Mouse (Mus musculus): ENCODE data around the gene Rmnd5a. TPM values are rescaled to one million over a fixed set of nuclear protein-coding genes. Genes with fewer than 3 reads are reported as not detected.

Gene Rmnd5a
- polyA plus RNA-seq, 1 experiment = 1.1 TPM

DNA sequence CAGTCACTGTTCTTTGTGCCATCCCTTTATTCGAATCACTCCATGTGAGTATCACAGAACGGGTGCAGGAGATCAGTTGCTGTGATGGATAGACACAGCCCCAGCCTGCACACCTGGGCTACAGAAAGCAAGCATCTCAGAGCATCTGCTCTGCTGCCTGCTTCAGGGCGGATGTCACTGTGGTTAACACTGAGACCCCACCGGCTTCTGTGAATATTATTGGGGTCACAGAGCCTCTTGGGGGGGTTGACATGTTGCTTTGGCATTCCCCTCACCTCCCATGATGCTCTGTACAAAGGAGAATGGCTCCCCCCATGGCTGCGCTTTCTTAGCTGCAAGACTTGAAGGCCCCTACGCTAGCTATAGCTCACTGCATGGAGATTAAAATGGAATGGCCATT, 71.0 kb downstream of the Rmnd5a start:
- peaks cover 3% of the 10 kb centered on the region; the same call in 1 of the 2 replicates for H3K9me3 ChIP-seq (ENCODE audit: control insufficient read depth, low read length)
- no peaks in the 10 kb centered on the region for H3K36me3 ChIP-seq (ENCODE audit: control insufficient read depth)
- H3K27me3 ChIP-seq (ENCODE audit: control insufficient read depth) = no peaks in the 10 kb centered on the region
- TF ChIP-seq TAL1 (IDR thresholded peaks at IDR 0.05; ENCODE audit: low read length) (no peak), GATA1 (IDR thresholded peaks at IDR 0.05; ENCODE audit: low read length) (no peak)
- no peak overlapping the region for H3K4me3 ChIP-seq (replicated peaks)
- no peaks in the 10 kb centered on the region for H3K4me1 ChIP-seq (ENCODE audit: control insufficient read depth)

DNA sequence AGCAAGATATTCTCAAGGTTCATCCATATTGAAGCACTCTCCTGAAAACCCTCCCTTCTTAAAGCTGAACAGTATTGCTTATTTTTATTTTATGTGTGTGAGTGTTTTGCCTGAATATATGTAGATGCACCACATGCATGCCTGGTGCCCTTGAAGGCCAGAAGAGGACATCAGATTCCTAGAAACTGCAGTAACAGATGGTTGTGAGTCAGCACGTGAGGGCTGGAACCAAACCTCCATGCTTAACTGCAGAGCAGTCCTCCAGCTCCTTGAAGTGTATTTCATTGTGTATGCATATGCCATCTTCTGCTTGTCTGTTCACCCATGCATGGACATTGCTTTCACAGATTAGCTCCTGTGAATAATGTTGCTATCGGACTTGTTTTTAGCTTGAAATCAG, 76.4 kb downstream of the Rmnd5a start:
- TF ChIP-seq GATA1 (IDR thresholded peaks at IDR 0.05; ENCODE audit: low read length) (no peak), TAL1 (IDR thresholded peaks at IDR 0.05; ENCODE audit: low read length) (no peak)
- H3K36me3 ChIP-seq (ENCODE audit: control insufficient read depth) = no peaks in the 10 kb centered on the region
- H3K4me3 ChIP-seq (replicated peaks) = no peak overlapping the region
- no peaks in the 10 kb centered on the region for H3K4me1 ChIP-seq (ENCODE audit: control insufficient read depth)
- H3K9me3 ChIP-seq (ENCODE audit: control insufficient read depth, low read length) = no peaks in the 10 kb centered on the region
- no peaks in the 10 kb centered on the region for H3K27me3 ChIP-seq (ENCODE audit: control insufficient read depth)

DNA sequence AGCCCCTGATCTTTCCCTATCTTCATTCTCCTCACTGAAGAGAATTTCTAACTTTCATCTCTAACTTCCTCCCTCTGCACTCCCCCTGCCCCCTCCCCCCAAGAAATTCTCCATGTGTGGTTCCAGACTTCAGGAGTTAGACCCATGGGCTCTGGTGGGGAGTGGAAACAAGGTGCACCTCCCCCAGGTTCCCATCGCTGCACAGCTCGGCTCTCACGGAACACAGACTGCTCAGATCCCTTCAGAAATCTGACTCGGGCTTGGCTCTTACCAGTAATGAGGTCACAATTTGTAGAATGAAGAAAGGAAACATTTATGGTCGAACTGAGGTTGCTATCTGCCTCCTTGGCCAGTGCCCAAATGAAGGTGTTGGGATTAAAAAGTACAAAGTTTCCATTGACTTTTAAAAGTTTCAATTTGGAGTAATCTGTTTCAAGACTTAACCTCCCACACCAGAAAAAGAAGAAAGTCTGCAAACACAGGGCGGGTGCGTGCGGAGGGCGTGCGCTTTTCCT, 79.2 kb downstream of the Rmnd5a start:
- TF ChIP-seq GATA1 (IDR thresholded peaks at IDR 0.05; ENCODE audit: low read length) = no peak
- no peak for TF ChIP-seq TAL1 (IDR thresholded peaks at IDR 0.05; ENCODE audit: low read length)
- Histone ChIP-seq H3K9me3 (ENCODE audit: control insufficient read depth, low read length) (no peaks in the 10 kb centered on the region), H3K27me3 (ENCODE audit: control insufficient read depth) (no peaks in the 10 kb centered on the region), H3K4me3 (replicated peaks) (no peak overlapping the region), H3K4me1 (ENCODE audit: control insufficient read depth) (no peaks in the 10 kb centered on the region), H3K36me3 (ENCODE audit: control insufficient read depth) (no peaks in the 10 kb centered on the region)

DNA sequence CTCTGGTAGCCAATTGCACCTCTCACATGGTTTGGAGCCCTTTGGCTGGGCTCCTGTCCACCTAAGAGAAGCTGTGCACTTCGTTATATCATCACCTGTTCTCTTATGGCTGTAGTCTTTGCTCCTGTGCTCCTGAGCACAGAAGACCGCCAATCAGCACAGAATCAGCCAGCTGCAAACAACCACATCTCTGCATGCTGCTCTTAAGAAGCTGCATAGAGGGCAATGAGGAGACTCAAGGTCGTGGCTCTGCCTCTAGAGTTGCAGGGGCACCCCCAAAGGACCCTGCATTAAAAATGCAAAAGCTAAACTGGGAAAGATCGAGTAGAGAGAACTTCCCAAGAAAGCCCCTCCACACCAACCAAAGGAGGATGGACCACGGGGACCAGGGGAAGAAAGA, 79.7 kb downstream of the Rmnd5a start:
- Histone ChIP-seq H3K9me3 (ENCODE audit: control insufficient read depth, low read length) (no peaks in the 10 kb centered on the region), H3K36me3 (ENCODE audit: control insufficient read depth) (no peaks in the 10 kb centered on the region), H3K4me3 (replicated peaks) (no peak overlapping the region), H3K4me1 (ENCODE audit: control insufficient read depth) (no peaks in the 10 kb centered on the region), H3K27me3 (ENCODE audit: control insufficient read depth) (no peaks in the 10 kb centered on the region)
- TF ChIP-seq TAL1 (IDR thresholded peaks at IDR 0.05; ENCODE audit: low read length) (no peak), GATA1 (IDR thresholded peaks at IDR 0.05; ENCODE audit: low read length) (no peak)

DNA sequence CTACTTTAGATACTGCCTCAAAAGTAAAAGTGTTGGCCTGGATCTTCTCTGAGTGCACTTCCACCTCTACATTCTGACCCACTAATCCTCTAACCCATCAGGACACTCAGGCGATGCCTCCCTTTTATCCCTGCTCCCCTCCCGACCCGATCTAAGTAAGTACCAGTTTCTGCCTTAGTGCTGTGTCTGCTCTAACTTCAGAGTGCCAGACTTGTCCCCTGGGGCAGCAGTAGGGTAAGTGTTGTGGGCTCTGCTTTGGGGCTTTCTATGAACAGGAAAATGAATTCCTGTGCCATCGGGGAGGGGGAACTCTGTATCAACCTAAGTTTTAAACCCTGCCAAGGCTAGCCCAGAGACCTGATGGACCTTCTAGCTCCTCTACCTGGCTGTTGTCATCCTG, 80.2 kb downstream of the Rmnd5a start:
- Histone ChIP-seq H3K4me3 (replicated peaks) (no peak overlapping the region), H3K4me1 (ENCODE audit: control insufficient read depth) (no peaks in the 10 kb centered on the region), H3K27me3 (ENCODE audit: control insufficient read depth) (no peaks in the 10 kb centered on the region), H3K9me3 (ENCODE audit: control insufficient read depth, low read length) (no peaks in the 10 kb centered on the region), H3K36me3 (ENCODE audit: control insufficient read depth) (no peaks in the 10 kb centered on the region)
- TF ChIP-seq GATA1 (IDR thresholded peaks at IDR 0.05; ENCODE audit: low read length) (no peak), TAL1 (IDR thresholded peaks at IDR 0.05; ENCODE audit: low read length) (no peak)

DNA sequence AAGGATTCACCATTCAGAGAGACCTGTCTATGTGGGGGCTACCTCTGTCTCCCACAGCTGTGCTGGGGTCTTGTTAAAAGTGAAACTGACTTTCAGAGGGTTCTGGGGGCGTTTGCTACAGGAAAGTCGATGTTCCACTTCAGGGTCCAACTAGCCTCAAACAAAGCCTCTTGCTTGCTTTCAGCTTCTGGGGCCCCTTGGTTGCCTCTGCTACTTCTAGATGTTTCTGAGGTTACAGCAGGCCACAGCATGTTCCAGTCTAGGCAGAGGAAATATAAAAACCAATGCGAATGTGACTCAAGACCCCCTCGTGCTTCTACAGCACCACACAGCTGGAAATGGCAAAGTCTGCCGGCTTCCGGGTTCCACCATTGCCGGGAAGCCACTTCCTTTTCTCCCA, 82.9 kb downstream of the Rmnd5a start:
- Histone ChIP-seq H3K9me3 (ENCODE audit: control insufficient read depth, low read length) (no peaks in the 10 kb centered on the region), H3K36me3 (ENCODE audit: control insufficient read depth) (no peaks in the 10 kb centered on the region), H3K4me1 (ENCODE audit: control insufficient read depth) (no peaks in the 10 kb centered on the region), H3K27me3 (ENCODE audit: control insufficient read depth) (no peaks in the 10 kb centered on the region), H3K4me3 (replicated peaks) (no peak overlapping the region)
- no peak for TF ChIP-seq GATA1 (IDR thresholded peaks at IDR 0.05; ENCODE audit: low read length)
- no peak for TF ChIP-seq TAL1 (IDR thresholded peaks at IDR 0.05; ENCODE audit: low read length)

DNA sequence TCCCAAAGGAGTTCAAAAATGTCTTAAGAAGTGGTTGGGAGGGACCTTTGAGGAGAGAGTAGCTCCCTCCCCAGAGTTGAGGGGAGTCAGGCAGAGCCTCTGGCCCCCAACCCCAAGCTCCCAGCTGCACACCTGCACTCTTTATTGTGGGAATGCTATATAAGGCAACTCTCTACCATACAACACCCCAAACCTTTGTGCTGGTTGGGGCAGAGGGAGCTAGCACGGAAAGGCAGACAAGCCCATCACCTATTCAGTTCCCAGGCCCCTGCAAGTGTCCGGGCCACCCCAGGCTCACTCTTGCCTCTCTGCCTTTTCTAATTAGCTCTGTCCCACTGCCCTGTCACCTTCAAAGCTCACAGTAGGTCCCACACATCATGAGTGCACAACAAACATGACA, 86.7 kb downstream of the Rmnd5a start:
- TF ChIP-seq GATA1 (IDR thresholded peaks at IDR 0.05; ENCODE audit: low read length) = no peak
- TF ChIP-seq TAL1 (IDR thresholded peaks at IDR 0.05; ENCODE audit: low read length) = no peak
- H3K4me1 ChIP-seq (ENCODE audit: control insufficient read depth) = no peaks in the 10 kb centered on the region
- no peak overlapping the region for H3K4me3 ChIP-seq (replicated peaks)
- H3K9me3 ChIP-seq (ENCODE audit: control insufficient read depth, low read length) = no peaks in the 10 kb centered on the region
- H3K27me3 ChIP-seq (ENCODE audit: control insufficient read depth) = no peaks in the 10 kb centered on the region
- H3K36me3 ChIP-seq (ENCODE audit: control insufficient read depth) = no peaks in the 10 kb centered on the region

DNA sequence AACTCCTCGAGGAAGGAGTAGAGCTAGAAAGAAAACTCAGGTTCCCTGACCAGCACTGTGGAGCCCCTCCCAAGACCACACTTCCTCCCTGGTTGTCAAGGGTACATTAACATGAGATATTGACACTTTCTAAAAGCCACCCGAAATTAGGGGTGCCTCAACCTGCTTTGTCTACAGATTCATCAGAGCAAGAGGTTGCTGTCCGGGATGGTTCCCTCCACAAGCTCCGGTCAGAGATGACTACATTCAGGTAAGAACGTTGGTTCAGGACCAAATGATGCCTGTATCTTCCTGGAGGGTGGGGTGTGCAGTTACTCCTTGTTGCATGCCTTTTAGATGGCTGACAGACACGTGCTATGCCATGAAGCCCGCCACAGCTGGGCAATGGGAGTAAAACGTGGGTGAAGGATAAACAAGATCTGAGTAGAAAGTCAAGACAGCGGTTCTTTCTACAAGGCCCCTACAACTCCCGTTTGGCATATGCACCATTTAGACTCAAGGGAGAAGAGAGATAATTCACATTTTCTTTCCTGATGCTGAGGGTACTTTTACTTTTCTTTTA, 87.5 kb downstream of the Rmnd5a start:
- H3K9me3 ChIP-seq (ENCODE audit: control insufficient read depth, low read length) = peaks cover 2% of the 10 kb centered on the region
- no peaks in the 10 kb centered on the region for H3K4me1 ChIP-seq (ENCODE audit: control insufficient read depth)
- no peaks in the 10 kb centered on the region for H3K27me3 ChIP-seq (ENCODE audit: control insufficient read depth)
- no peak for TF ChIP-seq GATA1 (IDR thresholded peaks at IDR 0.05; ENCODE audit: low read length)
- TF ChIP-seq TAL1 (IDR thresholded peaks at IDR 0.05; ENCODE audit: low read length) = no peak
- H3K36me3 ChIP-seq (ENCODE audit: control insufficient read depth) = no peaks in the 10 kb centered on the region
- no peak overlapping the region for H3K4me3 ChIP-seq (replicated peaks)

GRCm38 (mm10) chr6:71352201-71352600, 88.2 kb downstream of the Rmnd5a start:
- TF ChIP-seq GATA1 (IDR thresholded peaks at IDR 0.05; ENCODE audit: low read length) (no peak), TAL1 (IDR thresholded peaks at IDR 0.05; ENCODE audit: low read length) (no peak)
- H3K36me3 ChIP-seq (ENCODE audit: control insufficient read depth) = no peaks in the 10 kb centered on the region

GRCm38 (mm10) chr6:71351201-71351600, 89.2 kb downstream of the Rmnd5a start:
- Histone ChIP-seq H3K36me3 (ENCODE audit: control insufficient read depth) (no peaks in the 10 kb centered on the region), H3K4me1 (ENCODE audit: control insufficient read depth) (no peaks in the 10 kb centered on the region), H3K9me3 (ENCODE audit: control insufficient read depth, low read length) (peaks cover 6% of the 10 kb centered on the region), H3K27me3 (ENCODE audit: control insufficient read depth) (no peaks in the 10 kb centered on the region), H3K4me3 (replicated peaks) (no peak overlapping the region)
- TF ChIP-seq TAL1 (IDR thresholded peaks at IDR 0.05; ENCODE audit: low read length) = no peak
- TF ChIP-seq GATA1 (IDR thresholded peaks at IDR 0.05; ENCODE audit: low read length) = no peak

More at GRCm38 (mm10) chr6:71352201-71352600, 88.2 kb downstream of the Rmnd5a start:
- Histone ChIP-seq H3K4me1 (ENCODE audit: control insufficient read depth) (no peaks in the 10 kb centered on the region), H3K27me3 (ENCODE audit: control insufficient read depth) (no peaks in the 10 kb centered on the region), H3K4me3 (replicated peaks) (no peak overlapping the region), H3K9me3 (ENCODE audit: control insufficient read depth, low read length) (peaks cover 6% of the 10 kb centered on the region)

All from erythroblast, embryonic 14.5 days (primary cell).